Mouse (Mus musculus) mesoderm, embryonic 11.5 days (tissue): ENCODE data around the gene Wnt8b.

Experiments
- DNase-seq: peaks from one replicate; pipeline ENCODE4 v3.0.0-alpha.2; 2012; ENCODE audit warnings: low read depth, low spot score

Gene Wnt8b

GRCm38 (mm10) chr19:44554861-44555590, 61.8 kb downstream of the Wnt8b start, which contains the start of gene Ndufb8:
Gene Ndufb8, minus strand, starts transcription at chr19:44555440.
- DNase-seq, result peak; percentile 95

GRCm38 (mm10) chr19:44562652-44563206, 69.5 kb downstream of the Wnt8b start, which contains the start of gene Hif1an:
Gene Hif1an, plus strand, starts transcription at chr19:44562850.
- DNase-seq, result peak; percentile 97
